Mouse (Mus musculus) hindbrain, embryonic 10.5 days (tissue): Measurements from ENCODE around the gene Tc2n. TPM values are rescaled to one million over a fixed set of nuclear protein-coding genes. Genes with fewer than 3 reads are reported as not detected.
A peak's percentile ranks its signal among the peaks of the same experiment; 100 is the strongest.

ENCODE experiments used
- DNase-seq: peaks from one replicate; pipeline ENCODE4 v3.0.0-alpha.2; 2017; ENCODE audit warnings: low spot score
- H3K27ac ChIP-seq: fragments of 300-500 bp; sonication (generic); 2 replicates; pipeline ENCODE4 v1.5.1; 2016; ENCODE audit warnings: mild to moderate bottlenecking, moderate library complexity
- H3K27me3 ChIP-seq: fragments of 300-500 bp; sonication (generic); 2 replicates; pipeline ENCODE4 v1.6.1; 2016; ENCODE audit warnings: mild to moderate bottlenecking; ENCODE audit not compliant: poor library complexity, insufficient read depth, severe bottlenecking
- H3K36me3 ChIP-seq: fragments of 300-500 bp; sonication (generic); 2 replicates; pipeline ENCODE4 v1.6.1; 2016; ENCODE audit warnings: mild to moderate bottlenecking, moderate library complexity
- H3K4me1 ChIP-seq: fragments of 300-500 bp; sonication (generic); replicated peaks from 2 replicates; pipeline ENCODE4 v1.6.1; 2016; ENCODE audit warnings: mild to moderate bottlenecking
- H3K4me3 ChIP-seq: fragments of 300-500 bp; sonication (generic); 2 replicates; pipeline ENCODE4 v1.5.1; 2016; ENCODE audit warnings: mild to moderate bottlenecking, moderate library complexity
- H3K9me3 ChIP-seq: fragments of 300-500 bp; sonication (generic); 2 replicates; pipeline ENCODE4 v1.6.1; 2016; ENCODE audit warnings: mild to moderate bottlenecking, moderate library complexity
- WGBS: fragments of 180-500 bp; shearing (Covaris S2); methylation state at CpG from one replicate; pipeline ENCODE4 v1.1.7; 2016; 5-methylcytosine and 5-hydroxymethylcytosine counted together
- polyA plus RNA-seq: library from polyadenylated mRNA; unstranded; fragments of >200 nt; fragmentation: Nextera tagmentation; extraction: Ambion mirVana; gene quantifications from 2 replicates; pipeline ENCODE4 v1.2.1, GENCODE M21; 2016

Tc2n gene
- polyA plus RNA-seq = 0.11 and 0.27 TPM in 2 replicates

DNA sequence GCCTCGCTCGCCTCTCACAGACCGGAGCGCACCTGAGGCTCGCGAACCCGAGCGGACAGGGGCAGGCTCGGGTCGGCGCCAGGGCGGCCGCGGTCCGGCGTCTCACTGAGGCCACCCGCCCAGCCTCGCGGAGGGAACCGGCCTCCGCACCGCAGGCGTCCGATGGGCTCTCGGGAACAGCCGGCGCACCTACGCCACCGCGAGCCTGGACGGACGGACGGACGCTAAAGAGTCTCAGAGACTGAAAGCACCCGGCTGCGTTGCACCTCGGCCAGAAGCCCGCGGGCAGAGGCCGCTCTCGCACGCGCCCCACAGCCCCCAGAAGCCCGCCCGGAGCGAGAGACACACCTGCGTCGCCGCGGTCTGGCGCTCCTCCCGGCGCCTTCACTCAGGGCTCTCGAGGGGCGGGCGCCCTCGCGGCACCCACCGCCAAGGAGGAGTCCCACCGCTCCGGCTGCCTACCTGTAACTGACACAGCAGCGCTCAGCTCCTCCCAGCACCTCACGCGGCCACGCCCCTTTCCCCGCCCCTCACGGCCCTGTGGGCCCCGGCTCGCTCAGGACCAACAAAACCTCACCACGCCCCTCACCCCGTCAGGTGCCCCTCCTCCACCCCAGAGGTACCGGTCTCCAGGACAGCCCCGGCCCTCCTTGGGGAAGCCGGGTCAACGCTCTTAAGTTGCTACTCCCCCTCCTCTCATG lies at the start of gene Tc2n:
Gene Tc2n, minus strand, starts transcription at position 470 of the 701 bp plus-strand sequence.
- Histone ChIP-seq H3K36me3 (no peaks in the 10 kb centered on the region), H3K4me1 (peaks cover 13% of the 10 kb centered on the region), H3K4me3 (peak within 1 kb of the TSS; percentile 78), H3K9me3 (no peaks in the 10 kb centered on the region), H3K27ac (peak within 1 kb of the TSS; percentile 59), H3K27me3 (peaks cover 33% of the 10 kb centered on the region)
- under 1% methylated on average over 75 of the region's 75 CpGs for WGBS
- DNase-seq = peak; percentile 79

DNA sequence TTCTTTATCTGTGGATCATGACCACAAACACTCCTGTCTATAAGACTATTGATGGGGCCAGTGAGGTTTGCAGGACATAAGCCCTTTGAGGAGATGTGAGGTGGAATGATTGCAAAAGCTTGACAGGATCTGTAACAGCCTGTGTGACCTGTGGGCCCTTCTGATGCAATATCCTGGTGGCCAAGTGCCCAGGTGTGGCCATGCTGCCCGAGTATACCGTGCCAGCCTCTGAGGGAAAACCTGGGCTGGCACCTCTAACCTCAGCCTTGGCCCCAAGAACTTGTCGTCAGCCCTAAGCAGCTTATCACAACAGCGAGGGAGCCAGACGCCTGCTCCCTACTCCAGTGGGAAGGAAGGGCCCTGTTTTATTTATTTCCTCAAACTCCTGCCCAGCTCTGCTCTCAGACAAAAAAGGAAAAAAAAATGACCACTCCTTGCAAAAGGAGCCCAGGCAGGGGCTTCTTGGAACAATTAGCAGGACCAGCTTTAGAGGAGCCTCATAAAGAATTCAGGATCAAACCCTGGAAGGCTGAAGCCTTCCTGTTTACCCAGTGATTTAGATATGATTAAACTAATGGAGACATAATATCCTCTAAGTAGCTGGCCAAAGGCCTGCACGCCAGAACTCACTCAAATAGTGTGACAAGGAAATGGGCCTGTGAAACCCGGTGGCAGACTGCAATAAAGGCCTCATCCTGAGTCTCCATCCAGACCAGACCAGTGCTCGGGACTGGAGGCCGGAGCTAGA lies 49.2 kb upstream of the Tc2n start:
- H3K4me1 ChIP-seq = no peaks in the 10 kb centered on the region
- no peaks in the 10 kb centered on the region for H3K27me3 ChIP-seq
- no peaks in the 10 kb centered on the region for H3K36me3 ChIP-seq
- no peak for DNase-seq
- no peaks in the 10 kb centered on the region for H3K9me3 ChIP-seq
- no peak overlapping the region for H3K27ac ChIP-seq
- 80% methylated on average over 9 of the region's 9 CpGs for WGBS
- no peak overlapping the region for H3K4me3 ChIP-seq

DNA sequence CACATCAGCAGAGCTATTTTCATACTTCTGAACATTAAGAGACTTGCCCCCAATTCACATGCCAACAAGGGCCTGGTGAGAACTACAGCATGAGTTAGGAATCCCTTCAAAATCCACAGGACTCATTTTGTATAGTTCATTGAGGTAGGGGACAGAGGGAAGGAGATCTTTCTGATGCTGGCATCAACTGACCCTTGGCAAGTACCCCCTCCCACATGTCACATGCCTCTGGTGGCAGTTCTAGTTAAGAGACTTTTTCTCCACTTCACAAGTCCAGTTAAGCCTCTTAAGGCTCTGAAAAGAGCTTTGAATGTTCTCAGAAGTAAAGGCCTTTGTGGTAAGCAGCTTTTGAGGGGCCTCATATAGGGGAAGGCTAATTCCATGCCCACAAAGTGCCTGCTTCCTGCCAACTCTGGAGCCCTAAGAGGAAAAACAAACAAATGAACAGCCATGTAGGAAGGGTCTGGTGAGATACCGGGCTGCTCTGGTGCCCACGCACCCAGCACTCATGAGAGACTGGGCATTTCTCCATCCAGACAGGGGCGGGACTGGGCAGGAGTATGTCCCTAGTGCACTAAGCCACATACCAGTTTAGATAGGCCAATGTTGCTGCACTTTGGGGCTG lies 48.0 kb upstream of the Tc2n start:
- H3K36me3 ChIP-seq = no peaks in the 10 kb centered on the region
- H3K27me3 ChIP-seq = no peaks in the 10 kb centered on the region
- no peak overlapping the region for H3K27ac ChIP-seq
- H3K4me1 ChIP-seq = no peaks in the 10 kb centered on the region
- no peaks in the 10 kb centered on the region for H3K9me3 ChIP-seq
- no peak for DNase-seq
- H3K4me3 ChIP-seq = no peak overlapping the region
- 86% methylated on average over 3 of the region's 3 CpGs for WGBS

DNA sequence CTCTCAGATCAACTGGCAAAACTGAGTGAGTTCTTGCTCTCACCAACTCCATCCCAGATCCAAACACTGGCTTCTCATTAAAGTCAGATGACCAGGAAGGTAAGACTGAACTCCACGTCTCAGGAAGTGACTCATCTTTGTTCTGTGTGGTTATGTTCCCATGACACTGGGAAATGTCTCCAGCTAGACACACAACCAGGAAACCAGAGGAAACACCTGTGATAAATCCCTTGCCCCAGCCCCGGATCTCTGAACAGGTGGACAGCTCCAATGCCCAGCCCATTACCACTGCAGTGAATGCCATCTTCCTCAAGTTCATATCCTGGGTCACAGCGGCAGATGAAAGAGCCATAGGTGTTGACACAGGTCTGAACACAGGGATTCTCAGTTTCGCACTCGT lies 46.5 kb upstream of the Tc2n start:
- H3K9me3 ChIP-seq = no peaks in the 10 kb centered on the region
- no peak overlapping the region for H3K4me3 ChIP-seq
- no peak overlapping the region for H3K27ac ChIP-seq
- H3K36me3 ChIP-seq = no peaks in the 10 kb centered on the region
- no peaks in the 10 kb centered on the region for H3K4me1 ChIP-seq
- DNase-seq = no peak
- 87% methylated on average over 5 of the region's 5 CpGs for WGBS
- no peaks in the 10 kb centered on the region for H3K27me3 ChIP-seq

DNA sequence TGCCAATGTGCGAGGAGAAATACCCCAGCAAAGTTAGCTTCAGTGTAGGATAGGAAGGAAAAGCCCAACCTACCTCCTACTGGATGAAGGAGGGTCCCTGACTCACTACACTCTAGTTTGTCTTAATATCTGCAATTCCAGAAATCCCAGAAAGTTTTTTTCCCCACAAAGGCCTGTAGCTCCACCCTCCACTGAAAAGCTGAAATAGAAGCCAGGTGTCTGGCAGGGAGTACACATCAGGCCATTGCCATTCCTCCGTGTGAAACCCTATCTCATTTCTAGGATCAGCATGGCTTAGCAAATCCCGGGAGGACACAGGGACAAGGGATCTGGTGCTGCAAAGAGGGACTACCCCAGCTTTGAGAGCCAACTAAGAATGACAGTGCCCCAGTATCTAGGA lies 44.7 kb upstream of the Tc2n start:
- DNase-seq = no peak
- Histone ChIP-seq H3K27me3 (no peaks in the 10 kb centered on the region), H3K27ac (no peak overlapping the region), H3K4me3 (no peak overlapping the region), H3K9me3 (no peaks in the 10 kb centered on the region), H3K4me1 (no peaks in the 10 kb centered on the region), H3K36me3 (no peaks in the 10 kb centered on the region)
- 72% methylated on average over 3 of the region's 3 CpGs for WGBS

DNA sequence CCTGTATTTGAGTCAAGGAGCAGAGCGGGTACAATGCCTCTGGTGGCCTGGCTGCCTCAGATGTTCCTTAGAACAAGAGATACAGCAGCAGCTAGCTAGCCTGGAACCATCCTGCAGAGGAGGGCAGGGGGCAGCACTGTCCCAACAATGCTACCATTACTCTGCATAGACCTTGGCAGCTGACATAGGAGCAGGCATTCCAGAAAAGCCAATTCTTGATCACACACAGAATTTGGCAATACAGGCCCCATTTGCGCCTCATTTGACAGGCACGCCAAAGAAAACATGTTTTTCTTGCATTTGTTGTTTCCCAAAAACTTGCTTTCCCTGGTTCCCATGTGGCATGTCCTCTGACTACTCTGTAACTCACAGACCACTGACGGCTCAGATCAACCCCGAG lies 43.7 kb upstream of the Tc2n start:
- H3K4me3 ChIP-seq = no peak overlapping the region
- H3K36me3 ChIP-seq = no peaks in the 10 kb centered on the region
- DNase-seq = no peak
- no peaks in the 10 kb centered on the region for H3K9me3 ChIP-seq
- H3K27ac ChIP-seq = no peak overlapping the region
- no peaks in the 10 kb centered on the region for H3K4me1 ChIP-seq
- no peaks in the 10 kb centered on the region for H3K27me3 ChIP-seq
- WGBS = 93% methylated on average over 5 of the region's 5 CpGs

DNA sequence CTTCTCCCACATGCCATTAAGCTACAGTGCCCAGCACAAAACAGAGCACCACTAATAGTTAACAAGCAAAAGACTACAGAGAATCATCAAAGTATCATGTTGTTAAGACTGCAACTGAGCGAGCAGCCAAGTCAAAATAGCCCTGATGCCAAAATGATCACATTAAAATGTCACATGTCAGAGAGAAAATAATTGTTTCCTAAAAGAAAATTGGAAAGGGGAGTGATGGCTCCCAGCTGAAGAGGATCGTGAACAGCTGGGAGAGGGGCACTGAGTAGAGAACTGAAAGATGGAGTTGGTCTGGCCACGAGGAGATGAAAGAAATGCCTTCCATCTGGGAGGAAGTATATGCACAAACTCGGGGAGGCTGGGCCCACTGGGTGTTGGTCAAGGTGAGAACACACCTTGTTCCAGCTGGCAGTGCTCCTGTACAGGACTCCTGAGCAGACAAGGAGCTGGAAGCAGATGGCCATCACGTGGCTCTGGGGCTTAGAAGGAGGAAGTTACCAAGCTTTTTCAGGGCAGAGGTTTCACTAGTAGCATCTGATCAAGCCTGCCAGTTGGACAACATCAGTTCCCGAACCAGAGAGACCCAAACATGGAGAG lies 41.2 kb upstream of the Tc2n start:
- no peaks in the 10 kb centered on the region for H3K9me3 ChIP-seq
- no peak for DNase-seq
- no peaks in the 10 kb centered on the region for H3K36me3 ChIP-seq
- no peaks in the 10 kb centered on the region for H3K27me3 ChIP-seq
- H3K4me3 ChIP-seq = no peak overlapping the region
- H3K4me1 ChIP-seq = no peaks in the 10 kb centered on the region
- 76% methylated on average over 6 of the region's 6 CpGs for WGBS
- H3K27ac ChIP-seq = no peak overlapping the region

DNA sequence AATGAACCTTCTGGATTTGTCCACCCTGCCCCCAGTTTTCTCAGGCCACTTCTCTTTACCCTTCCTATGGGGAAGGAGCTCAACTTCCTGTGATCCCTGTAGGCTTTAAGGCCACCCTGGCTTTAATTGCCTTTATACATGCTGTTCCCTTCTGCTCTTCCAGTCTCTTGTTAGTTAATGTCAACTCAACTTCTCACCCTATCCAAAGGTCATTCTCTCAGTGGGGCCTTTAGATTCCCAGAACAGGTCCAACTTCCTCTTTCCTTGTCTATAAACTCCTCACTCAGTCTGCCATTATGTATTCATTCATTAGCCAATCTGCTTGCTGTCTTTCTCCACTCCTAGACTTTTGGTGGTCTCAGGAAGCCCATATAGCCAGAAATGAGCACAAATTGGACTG lies 40.4 kb upstream of the Tc2n start:
- Histone ChIP-seq H3K9me3 (no peaks in the 10 kb centered on the region), H3K27me3 (no peaks in the 10 kb centered on the region), H3K4me1 (no peaks in the 10 kb centered on the region), H3K4me3 (no peak overlapping the region), H3K27ac (no peak overlapping the region), H3K36me3 (no peaks in the 10 kb centered on the region)
- no peak for DNase-seq

DNA sequence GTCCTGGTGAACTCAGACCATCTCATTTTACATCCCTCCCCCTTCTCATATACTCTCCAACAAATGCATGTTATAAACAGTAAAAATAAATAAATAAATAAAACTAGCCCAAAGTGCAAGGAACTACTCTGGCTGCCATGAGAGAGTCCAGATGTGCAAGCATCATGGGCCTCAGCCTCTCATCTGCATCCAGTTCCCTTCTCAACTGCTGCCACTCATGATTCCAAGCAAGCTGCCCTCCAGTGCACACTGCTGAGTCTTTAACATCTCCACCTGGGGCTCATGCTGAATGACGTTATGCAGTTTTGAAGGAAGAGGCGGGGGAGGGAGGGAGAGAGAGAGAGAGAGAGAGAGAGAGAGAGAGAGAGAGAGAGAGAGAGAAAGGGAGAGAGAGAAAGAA lies 24.1 kb upstream of the Tc2n start:
- H3K4me1 ChIP-seq = no peaks in the 10 kb centered on the region
- H3K4me3 ChIP-seq = no peak overlapping the region
- no peaks in the 10 kb centered on the region for H3K27me3 ChIP-seq
- H3K27ac ChIP-seq = no peak overlapping the region
- no peaks in the 10 kb centered on the region for H3K36me3 ChIP-seq
- no peak for DNase-seq
- no peaks in the 10 kb centered on the region for H3K9me3 ChIP-seq
- 60% methylated on average over 2 of the region's 2 CpGs for WGBS

DNA sequence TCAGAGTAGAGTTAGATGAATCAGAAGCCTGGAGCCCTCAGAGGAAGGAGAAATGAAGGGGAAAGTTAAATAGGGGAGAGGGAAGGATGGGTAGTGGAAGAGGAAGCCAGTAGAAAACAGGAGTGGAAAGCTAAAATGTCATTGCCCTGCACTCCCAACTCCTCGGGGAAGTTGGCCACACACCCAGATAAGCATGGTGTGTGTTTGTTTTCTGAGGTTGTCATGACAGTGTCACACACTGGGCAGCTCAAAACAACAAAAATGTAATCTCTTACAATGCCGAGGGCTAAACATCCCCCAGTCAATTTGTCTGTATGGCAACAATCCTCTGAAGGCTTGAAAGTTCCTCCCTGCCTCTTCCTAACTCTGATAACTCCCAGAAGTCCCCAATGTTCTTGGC lies 22.2 kb upstream of the Tc2n start:
- H3K27me3 ChIP-seq = no peaks in the 10 kb centered on the region
- DNase-seq = no peak
- 81% methylated on average over 2 of the region's 2 CpGs for WGBS
- H3K27ac ChIP-seq = no peak overlapping the region
- H3K9me3 ChIP-seq = no peaks in the 10 kb centered on the region
- no peaks in the 10 kb centered on the region for H3K36me3 ChIP-seq
- no peak overlapping the region for H3K4me3 ChIP-seq
- H3K4me1 ChIP-seq = no peaks in the 10 kb centered on the region

DNA sequence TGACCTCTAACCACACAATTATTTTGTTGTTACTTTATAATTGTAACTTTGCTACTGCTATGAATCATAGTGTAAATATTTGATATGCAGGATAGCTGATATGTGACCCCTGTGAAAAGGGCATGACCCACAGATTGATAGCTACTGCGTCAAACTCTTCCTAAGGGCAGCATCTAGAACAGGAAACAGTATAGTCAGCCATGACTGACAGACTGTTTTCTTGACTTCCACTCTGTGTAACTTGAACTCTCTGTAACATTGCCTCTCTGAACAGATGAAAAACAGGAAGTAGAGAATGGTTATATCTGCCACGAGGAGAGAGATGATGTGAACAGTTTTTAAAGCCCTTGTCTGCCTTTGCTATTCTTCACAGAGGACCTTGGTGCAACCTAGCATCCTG lies 21.7 kb upstream of the Tc2n start:
- no peaks in the 10 kb centered on the region for H3K36me3 ChIP-seq
- WGBS = 55% methylated on average over 2 of the region's 2 CpGs
- no peaks in the 10 kb centered on the region for H3K9me3 ChIP-seq
- no peaks in the 10 kb centered on the region for H3K27me3 ChIP-seq
- no peaks in the 10 kb centered on the region for H3K4me1 ChIP-seq
- no peak overlapping the region for H3K27ac ChIP-seq
- DNase-seq = no peak
- H3K4me3 ChIP-seq = no peak overlapping the region

DNA sequence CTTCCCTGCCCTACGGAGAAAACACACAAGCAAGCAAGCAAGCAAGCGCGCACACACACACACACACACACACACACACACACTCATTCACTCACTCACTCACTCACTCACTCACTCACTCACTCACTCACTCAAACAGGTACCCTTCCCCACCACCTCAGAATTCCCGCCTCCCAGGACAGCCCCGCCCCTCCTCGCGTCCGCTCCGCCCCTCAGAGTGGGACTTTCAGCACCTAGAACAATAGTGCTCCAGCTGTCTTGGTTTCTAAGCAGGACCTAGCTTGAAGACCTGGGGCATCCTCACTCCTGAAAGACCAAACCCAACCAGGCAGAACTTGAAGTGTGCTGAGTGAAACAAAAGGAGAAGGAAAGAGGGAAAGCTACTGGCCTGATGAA lies 430 bp upstream of the Tc2n start:
- peak; percentile 42 for DNase-seq
- H3K27ac ChIP-seq = 0 out of 2 replicates have a peak overlapping the region, but pooled peaks have one; percentile 54
- H3K27me3 ChIP-seq = peaks cover 33% of the 10 kb centered on the region
- H3K4me1 ChIP-seq = peaks cover 13% of the 10 kb centered on the region
- no peaks in the 10 kb centered on the region for H3K36me3 ChIP-seq
- under 1% methylated on average over 9 of the region's 9 CpGs for WGBS
- no peaks in the 10 kb centered on the region for H3K9me3 ChIP-seq
- H3K4me3 ChIP-seq = peak overlapping the region; percentile 78

DNA sequence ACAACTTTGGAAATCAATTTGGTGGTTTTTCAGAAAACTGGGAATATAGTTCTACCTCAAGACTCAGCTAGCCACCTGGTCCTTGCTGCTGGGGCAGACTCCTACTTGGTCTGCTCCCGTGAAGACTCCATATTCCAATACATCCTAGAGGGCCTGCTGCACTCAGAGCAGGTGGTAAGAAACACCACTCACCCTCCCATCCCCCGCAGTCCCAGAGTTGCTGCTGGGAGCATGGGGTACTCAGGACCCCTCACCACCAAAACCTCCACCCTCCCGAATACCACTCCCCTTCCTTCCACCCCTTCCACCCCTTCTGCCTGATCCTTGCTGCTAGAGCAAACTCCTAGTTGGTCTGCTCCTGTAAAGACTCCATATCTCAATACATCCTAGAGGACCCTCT lies 19.1 kb downstream of the Tc2n start:
- no peaks in the 10 kb centered on the region for H3K9me3 ChIP-seq
- H3K27me3 ChIP-seq = no peaks in the 10 kb centered on the region
- no peak for DNase-seq
- 86% methylated on average over 3 of the region's 3 CpGs for WGBS
- no peaks in the 10 kb centered on the region for H3K36me3 ChIP-seq
- H3K4me3 ChIP-seq = no peak overlapping the region
- H3K4me1 ChIP-seq = no peaks in the 10 kb centered on the region
- no peak overlapping the region for H3K27ac ChIP-seq
